Mouse (Mus musculus) neural tube, embryonic 13.5 days (tissue): ENCODE measurements around the gene Taf3. TPM values are rescaled to one million over a fixed set of nuclear protein-coding genes. Genes with fewer than 3 reads are reported as not detected.

Experiments
- ATAC-seq: fragments of 200-750 bp; cut with Nextera tagmentation; 2 replicates; pipeline ENCODE4 v1.8.0; 2017; ENCODE audit warnings: low read depth, mild to moderate bottlenecking, moderate TSS enrichment, moderate library complexity
- H3K27ac ChIP-seq: fragments of 300-500 bp; sonication (generic); replicated peaks from 2 replicates; pipeline ENCODE4 v1.5.1; 2015; ENCODE audit warnings: moderate library complexity, mild to moderate bottlenecking, inconsistent platforms
- H3K27me3 ChIP-seq: fragments of 300-500 bp; sonication (generic); 2 replicates; pipeline ENCODE4 v1.6.1; 2015; ENCODE audit warnings: mild to moderate bottlenecking, inconsistent platforms
- H3K36me3 ChIP-seq: fragments of 300-500 bp; sonication (generic); 2 replicates; pipeline ENCODE4 v1.6.1; 2015; ENCODE audit warnings: mild to moderate bottlenecking, inconsistent platforms
- H3K4me1 ChIP-seq: fragments of 300-500 bp; sonication (generic); replicated peaks from 2 replicates; pipeline ENCODE4 v1.6.1; 2015; ENCODE audit warnings: inconsistent platforms
- H3K4me2 ChIP-seq: fragments of 300-500 bp; sonication (generic); 2 replicates; pipeline ENCODE4 v1.6.1; 2015; ENCODE audit warnings: inconsistent platforms, mild to moderate bottlenecking, moderate library complexity
- H3K4me3 ChIP-seq: fragments of 300-500 bp; sonication (generic); 2 replicates; pipeline ENCODE4 v1.5.1; 2015; ENCODE audit warnings: mild to moderate bottlenecking, inconsistent platforms
- H3K9ac ChIP-seq: fragments of 300-500 bp; sonication (generic); 2 replicates; pipeline ENCODE4 v1.6.1; 2015; ENCODE audit warnings: moderate library complexity, mild to moderate bottlenecking, inconsistent platforms
- H3K9me3 ChIP-seq: fragments of 300-500 bp; sonication (generic); 2 replicates; pipeline ENCODE4 v1.6.1; 2016; ENCODE audit warnings: inconsistent platforms
- WGBS: fragments of 180-500 bp; shearing (Covaris S2); methylation state at CpG from one replicate; pipeline ENCODE4 v1.1.7; 2015; 5-methylcytosine and 5-hydroxymethylcytosine counted together
- polyA plus RNA-seq: library from polyadenylated mRNA; unstranded; fragments of >200 nt; fragmentation: Nextera tagmentation; extraction: Ambion mirVana; gene quantifications from 2 replicates; pipeline ENCODE4 v1.2.1, GENCODE M21; 2015

Taf3 gene
- polyA plus RNA-seq: 14.2 and 14.6 TPM in 2 replicates

- Histone ChIP-seq H3K36me3 (no peaks in the 10 kb centered on the region), H3K9me3 (no peaks in the 10 kb centered on the region), H3K4me3 (peak within 1 kb of the TSS; percentile 99), H3K27ac (peak within 1 kb of the TSS; percentile 65; the same call in 1 of the 2 replicates), H3K9ac (peak within 1 kb of the TSS; percentile 86), H3K4me2 (peak within 1 kb of the TSS; percentile 94), H3K4me1 (peaks cover 27% of the 10 kb centered on the region), H3K27me3 (no peaks in the 10 kb centered on the region)
- WGBS: under 1% methylated on average over 36 of the region's 36 CpGs
- ATAC-seq: peak; percentile 96
Observed at GRCm38 (mm10) chr2:10048461-10048860, at the start of gene Taf3. Taf3 (minus strand) TSS chr2:10048596.

- Histone ChIP-seq H3K27me3 (no peaks in the 10 kb centered on the region), H3K4me2 (no peak overlapping the region), H3K27ac (no peak overlapping the region), H3K9ac (no peak overlapping the region), H3K4me1 (no peaks in the 10 kb centered on the region), H3K4me3 (no peak overlapping the region), H3K36me3 (peaks cover 45% of the 10 kb centered on the region), H3K9me3 (no peaks in the 10 kb centered on the region)
- ATAC-seq: no peak
- WGBS: 92% methylated on average over 14 of the region's 14 CpGs
Observed at GRCm38 (mm10) chr2:10094327-10095100, 46.1 kb upstream of the Taf3 start.

GRCm38 (mm10) chr2:10087256-10087850 is 39.0 kb upstream of the Taf3 start:
- Histone ChIP-seq H3K4me1 (peaks cover 15% of the 10 kb centered on the region; the same call in 1 of the 2 replicates), H3K36me3 (peaks cover 62% of the 10 kb centered on the region), H3K9ac (no peak overlapping the region), H3K9me3 (no peaks in the 10 kb centered on the region), H3K27me3 (no peaks in the 10 kb centered on the region), H3K27ac (no peak overlapping the region), H3K4me2 (no peak overlapping the region), H3K4me3 (no peak overlapping the region)
- 88% methylated on average over 8 of the region's 8 CpGs for WGBS
- no peak for ATAC-seq

GRCm38 (mm10) chr2:10082737-10083136 is 34.3 kb upstream of the Taf3 start:
- no peak for ATAC-seq
- Histone ChIP-seq H3K27me3 (no peaks in the 10 kb centered on the region), H3K4me2 (no peak overlapping the region), H3K27ac (no peak overlapping the region), H3K4me1 (peaks cover 42% of the 10 kb centered on the region), H3K9me3 (no peaks in the 10 kb centered on the region), H3K4me3 (no peak overlapping the region), H3K36me3 (peaks cover 25% of the 10 kb centered on the region), H3K9ac (no peak overlapping the region)
- WGBS: 65% methylated on average over 1 of the region's 1 CpGs

- Histone ChIP-seq H3K36me3 (peaks cover 15% of the 10 kb centered on the region), H3K9me3 (no peaks in the 10 kb centered on the region), H3K4me1 (peaks cover 52% of the 10 kb centered on the region), H3K27ac (no peak overlapping the region), H3K4me2 (peak overlapping the region; percentile 80), H3K27me3 (no peaks in the 10 kb centered on the region), H3K4me3 (peak overlapping the region; percentile 90), H3K9ac (peak overlapping the region; percentile 82)
- no peak for ATAC-seq
- WGBS: 85% methylated on average over 5 of the region's 5 CpGs
Observed at GRCm38 (mm10) chr2:10081453-10082080, 33.2 kb upstream of the Taf3 start.

- peak within 1 kb of the TSS; percentile 90 for H3K4me3 ChIP-seq
- H3K9me3 ChIP-seq: no peaks in the 10 kb centered on the region
- H3K27me3 ChIP-seq: no peaks in the 10 kb centered on the region
- peak; percentile 98 for ATAC-seq
- peaks cover 7% of the 10 kb centered on the region; the same call in 1 of the 2 replicates for H3K36me3 ChIP-seq
- peak within 1 kb of the TSS; percentile 80 for H3K4me2 ChIP-seq
- under 1% methylated on average over 61 of the region's 61 CpGs for WGBS
- peaks cover 56% of the 10 kb centered on the region for H3K4me1 ChIP-seq
- peak within 1 kb of the TSS; percentile 97 for H3K9ac ChIP-seq
- H3K27ac ChIP-seq: peak within 1 kb of the TSS; percentile 97
Observed at GRCm38 (mm10) chr2:10080310-10081010, 32.1 kb upstream of the Taf3 start, which contains the start of the genes Atp5c1 and Kin. Atp5c1 (minus strand) TSS chr2:10080510. Kin (plus strand) TSS chr2:10080593.

GRCm38 (mm10) chr2:10079745-10080309 is 31.4 kb upstream of the Taf3 start:
- Histone ChIP-seq H3K27ac (peak overlapping the region; percentile 97), H3K9ac (peak overlapping the region; percentile 97), H3K4me1 (peaks cover 49% of the 10 kb centered on the region), H3K27me3 (no peaks in the 10 kb centered on the region), H3K4me2 (peak overlapping the region; percentile 67), H3K36me3 (peaks cover 4% of the 10 kb centered on the region; the same call in 1 of the 2 replicates), H3K4me3 (peak overlapping the region; percentile 90), H3K9me3 (no peaks in the 10 kb centered on the region)
- ATAC-seq: no peak; the same call in 1 of the 2 replicates
- WGBS: under 1% methylated on average over 28 of the region's 28 CpGs

- Histone ChIP-seq H3K9me3 (no peaks in the 10 kb centered on the region), H3K27ac (no peak overlapping the region), H3K4me3 (no peak overlapping the region), H3K4me1 (peaks cover 39% of the 10 kb centered on the region), H3K4me2 (no peak overlapping the region), H3K27me3 (no peaks in the 10 kb centered on the region), H3K36me3 (peaks cover 16% of the 10 kb centered on the region), H3K9ac (no peak overlapping the region)
- no peak for ATAC-seq
- WGBS: 86% methylated on average over 8 of the region's 8 CpGs
Observed at GRCm38 (mm10) chr2:10076675-10077074, 28.3 kb upstream of the Taf3 start.

GRCm38 (mm10) chr2:10074470-10074869 is 26.1 kb upstream of the Taf3 start:
- 82% methylated on average over 7 of the region's 7 CpGs for WGBS
- Histone ChIP-seq H3K27ac (no peak overlapping the region), H3K27me3 (no peaks in the 10 kb centered on the region), H3K9me3 (no peaks in the 10 kb centered on the region), H3K4me2 (no peak overlapping the region), H3K4me1 (peaks cover 33% of the 10 kb centered on the region), H3K9ac (no peak overlapping the region), H3K36me3 (peaks cover 17% of the 10 kb centered on the region), H3K4me3 (no peak overlapping the region)
- ATAC-seq: no peak

GRCm38 (mm10) chr2:10071751-10072150 is 23.4 kb upstream of the Taf3 start:
- H3K27me3 ChIP-seq: no peaks in the 10 kb centered on the region
- no peaks in the 10 kb centered on the region for H3K9me3 ChIP-seq
- H3K36me3 ChIP-seq: peaks cover 36% of the 10 kb centered on the region
- no peak overlapping the region for H3K9ac ChIP-seq
- ATAC-seq: no peak
- no peak overlapping the region for H3K4me3 ChIP-seq
- H3K4me1 ChIP-seq: peaks cover 8% of the 10 kb centered on the region
- WGBS: 66% methylated on average over 7 of the region's 7 CpGs
- no peak overlapping the region for H3K27ac ChIP-seq
- H3K4me2 ChIP-seq: no peak overlapping the region

- Histone ChIP-seq H3K36me3 (peaks cover 90% of the 10 kb centered on the region), H3K27ac (no peak overlapping the region), H3K9ac (no peak overlapping the region), H3K27me3 (no peaks in the 10 kb centered on the region), H3K4me2 (no peak overlapping the region), H3K9me3 (no peaks in the 10 kb centered on the region), H3K4me3 (no peak overlapping the region), H3K4me1 (no peaks in the 10 kb centered on the region)
- no peak for ATAC-seq
- WGBS: 88% methylated on average over 5 of the region's 5 CpGs
Observed at GRCm38 (mm10) chr2:10058836-10059235, 10.4 kb upstream of the Taf3 start.
